Mouse (Mus musculus) splenic B cell, adult 2 months (primary cell): Measurements from ENCODE around the gene Pknox2.

ENCODE experiments used
- DNase-seq: peaks from one replicate; pipeline ENCODE4 v3.0.0-alpha.2; 2011; ENCODE audit warnings: low read depth, low spot score
- H3K27me3 ChIP-seq: 2 replicates; pipeline ENCODE4 v1.6.1; 2012; ENCODE audit warnings: mild to moderate bottlenecking, low read length, moderate library complexity, mixed read lengths; ENCODE audit not compliant: control insufficient read depth, poor library complexity, insufficient read depth, severe bottlenecking
- H3K36me3 ChIP-seq: 2 replicates; pipeline ENCODE4 v1.6.1; 2012; ENCODE audit warnings: mild to moderate bottlenecking, low read length, moderate library complexity, mixed read lengths; ENCODE audit not compliant: control insufficient read depth, poor library complexity, insufficient read depth, severe bottlenecking

Pknox2 gene

DNA sequence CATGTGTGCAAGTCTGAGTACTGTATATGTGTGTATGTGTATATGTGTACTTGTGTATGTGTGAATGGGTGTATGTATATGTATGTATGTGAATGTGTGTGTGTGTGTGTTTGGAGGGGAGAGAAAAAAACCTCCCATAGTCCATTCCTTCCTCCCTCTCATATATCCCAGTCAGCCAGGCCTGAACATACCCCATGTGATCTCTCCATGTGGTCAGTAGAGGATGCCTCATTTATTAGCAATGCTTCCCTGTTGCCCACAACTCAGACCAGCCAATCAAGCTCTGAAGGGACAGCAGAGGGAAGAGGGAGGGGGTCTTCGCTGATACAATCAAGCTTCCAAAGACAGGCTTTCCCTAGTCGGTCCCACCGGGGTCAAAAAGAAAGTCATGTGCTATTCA, 47.6 kb downstream of the Pknox2 start:
- no peak for DNase-seq
- Histone ChIP-seq H3K36me3 (no peaks in the 10 kb centered on the region), H3K27me3 (no peaks in the 10 kb centered on the region)

GRCm38 (mm10) chr9:37098600-37098999, 48.6 kb downstream of the Pknox2 start:
- DNase-seq, result no peak
- Histone ChIP-seq H3K27me3 (no peaks in the 10 kb centered on the region), H3K36me3 (no peaks in the 10 kb centered on the region)

DNA sequence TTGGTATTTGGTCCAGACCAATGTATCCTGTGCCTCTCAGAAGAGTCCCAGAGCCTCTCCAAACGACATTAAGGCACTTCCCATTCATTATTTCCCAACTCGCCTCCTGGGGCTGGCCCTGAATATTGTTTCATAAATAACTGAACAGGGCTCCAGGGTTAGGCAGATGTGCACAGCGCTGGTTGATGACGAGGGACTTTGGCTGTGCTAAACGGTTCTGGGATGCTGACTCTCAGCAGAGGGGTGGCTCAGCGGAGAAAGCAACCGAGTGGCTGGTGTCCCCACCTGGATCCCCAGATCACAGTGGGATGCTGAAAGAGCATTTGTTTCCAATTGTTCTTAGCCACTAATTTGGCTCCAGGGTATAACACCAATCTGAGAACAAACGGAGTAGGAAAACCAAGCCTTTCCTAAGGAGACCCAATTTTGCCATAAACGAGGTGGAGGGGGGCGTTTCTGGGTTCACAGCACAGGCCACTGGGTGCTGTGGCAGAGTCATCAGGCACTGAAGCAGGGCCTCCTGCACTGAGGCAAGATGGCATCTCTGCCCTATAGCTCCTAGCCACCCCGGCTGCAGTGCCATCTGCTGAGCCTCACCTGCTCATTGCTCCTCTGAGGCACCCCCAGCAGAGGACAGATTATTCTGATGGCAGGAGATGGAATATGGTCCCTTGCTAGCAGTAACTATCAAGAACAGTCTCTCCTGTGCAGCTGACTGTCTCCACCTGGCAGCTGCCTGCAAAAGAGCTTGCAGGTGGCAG, 52.8 kb downstream of the Pknox2 start:
- no peaks in the 10 kb centered on the region for H3K36me3 ChIP-seq
- no peak for DNase-seq
- no peaks in the 10 kb centered on the region for H3K27me3 ChIP-seq

- H3K27me3 ChIP-seq, result no peaks in the 10 kb centered on the region
- H3K36me3 ChIP-seq, result no peaks in the 10 kb centered on the region
- no peak for DNase-seq
These were observed 54.1 kb downstream of the Pknox2 start for GRCm38 (mm10) chr9:37093086-37093485.

DNA sequence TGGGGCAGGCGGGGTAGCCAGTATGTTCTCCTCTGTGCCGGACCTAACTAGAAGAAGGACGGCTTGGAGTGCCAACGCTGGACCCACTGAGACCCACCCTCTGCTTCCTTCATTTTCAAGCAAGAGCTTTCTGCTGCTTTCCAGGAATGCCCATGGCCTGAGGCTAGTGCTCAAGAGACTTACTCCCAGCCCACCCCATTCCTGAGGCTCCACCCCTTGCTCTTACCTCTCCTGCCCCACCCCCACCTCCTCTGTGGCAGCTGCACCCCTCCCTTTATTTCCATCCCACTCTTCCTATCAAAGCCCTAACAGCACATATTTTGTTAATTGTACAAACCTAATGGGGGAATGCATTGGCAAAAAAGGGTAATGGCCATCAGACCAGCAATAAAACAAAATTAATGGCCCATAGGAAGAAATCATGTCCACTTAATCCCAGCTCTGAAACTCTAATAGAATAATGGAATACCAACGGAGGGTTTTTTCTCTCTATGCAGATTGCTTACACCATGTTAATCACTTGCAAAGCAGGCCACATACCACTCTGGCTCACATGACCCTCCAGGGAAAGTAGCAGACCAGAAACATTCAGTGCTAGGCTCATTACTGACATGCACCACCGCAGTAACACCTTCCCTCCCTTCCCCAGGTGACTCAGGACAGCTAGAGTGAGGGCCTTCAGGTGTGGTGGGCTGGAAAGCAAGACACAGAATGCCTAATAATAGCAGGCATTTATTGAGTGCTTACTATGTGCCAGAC, 57.1 kb downstream of the Pknox2 start:
- H3K36me3 ChIP-seq, result no peaks in the 10 kb centered on the region
- DNase-seq, result no peak
- H3K27me3 ChIP-seq, result no peaks in the 10 kb centered on the region

DNA sequence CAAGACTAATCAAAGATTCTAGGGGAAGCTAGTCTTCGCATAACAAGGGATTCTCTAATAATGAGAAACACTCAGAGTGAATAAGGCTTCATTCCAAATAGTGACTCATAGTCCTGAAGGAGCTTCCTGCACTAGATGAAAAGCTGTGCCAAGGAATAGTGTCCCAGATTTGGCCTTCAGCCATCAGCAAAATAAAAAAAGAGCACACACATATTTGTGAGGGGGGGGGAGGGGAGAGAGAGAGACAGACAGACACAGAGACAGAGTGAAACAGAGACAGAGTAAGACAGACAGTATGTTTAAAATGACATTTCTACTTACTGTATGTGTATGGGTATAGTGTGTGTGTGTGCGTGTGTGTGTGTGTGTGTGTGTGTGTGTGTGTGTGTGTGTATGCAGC, 61.8 kb downstream of the Pknox2 start:
- no peaks in the 10 kb centered on the region for H3K27me3 ChIP-seq
- no peaks in the 10 kb centered on the region for H3K36me3 ChIP-seq
- DNase-seq, result no peak

DNA sequence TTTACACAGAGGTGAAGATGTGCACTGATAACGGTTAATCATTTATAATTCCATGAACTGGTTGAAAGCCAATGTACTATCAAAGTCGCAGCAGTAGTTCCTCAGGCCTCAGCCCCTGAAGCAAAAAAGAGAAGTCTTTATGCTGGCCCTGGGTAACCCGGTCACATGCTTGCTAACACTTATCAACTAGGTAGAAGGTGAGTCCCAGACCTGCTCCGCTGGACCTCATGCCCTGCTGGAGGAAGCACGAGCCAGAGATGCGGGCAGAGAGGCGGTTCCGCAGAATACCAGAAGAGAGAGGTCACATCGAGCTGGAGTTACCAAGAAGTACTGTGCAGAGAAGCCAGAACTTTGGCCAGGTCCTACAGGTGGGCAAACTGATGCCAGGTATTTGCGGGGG, 65.0 kb downstream of the Pknox2 start:
- H3K27me3 ChIP-seq, result no peaks in the 10 kb centered on the region
- no peak for DNase-seq
- H3K36me3 ChIP-seq, result no peaks in the 10 kb centered on the region

- Histone ChIP-seq H3K27me3 (no peaks in the 10 kb centered on the region), H3K36me3 (no peaks in the 10 kb centered on the region)
- DNase-seq, result no peak
These were observed 66.9 kb downstream of the Pknox2 start for GRCm38 (mm10) chr9:37080309-37080708.

DNA sequence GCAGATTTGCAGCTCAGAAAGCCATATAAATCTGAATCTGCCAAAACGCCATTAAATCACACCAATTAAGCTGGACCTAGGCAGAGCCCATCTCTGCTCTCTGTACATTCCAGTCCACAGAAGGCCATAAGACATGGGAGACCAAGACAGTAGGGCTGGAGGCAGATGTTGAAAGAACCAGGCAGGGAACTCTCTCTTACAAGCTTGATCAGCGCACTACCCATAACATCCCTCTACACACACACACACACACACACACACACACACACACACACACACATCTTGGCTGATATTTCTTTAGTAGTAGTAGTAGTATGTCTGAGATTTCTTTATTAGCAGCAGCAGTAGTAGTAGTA, 70.2 kb downstream of the Pknox2 start:
- H3K36me3 ChIP-seq, result no peaks in the 10 kb centered on the region
- no peaks in the 10 kb centered on the region for H3K27me3 ChIP-seq
- no peak for DNase-seq

DNA sequence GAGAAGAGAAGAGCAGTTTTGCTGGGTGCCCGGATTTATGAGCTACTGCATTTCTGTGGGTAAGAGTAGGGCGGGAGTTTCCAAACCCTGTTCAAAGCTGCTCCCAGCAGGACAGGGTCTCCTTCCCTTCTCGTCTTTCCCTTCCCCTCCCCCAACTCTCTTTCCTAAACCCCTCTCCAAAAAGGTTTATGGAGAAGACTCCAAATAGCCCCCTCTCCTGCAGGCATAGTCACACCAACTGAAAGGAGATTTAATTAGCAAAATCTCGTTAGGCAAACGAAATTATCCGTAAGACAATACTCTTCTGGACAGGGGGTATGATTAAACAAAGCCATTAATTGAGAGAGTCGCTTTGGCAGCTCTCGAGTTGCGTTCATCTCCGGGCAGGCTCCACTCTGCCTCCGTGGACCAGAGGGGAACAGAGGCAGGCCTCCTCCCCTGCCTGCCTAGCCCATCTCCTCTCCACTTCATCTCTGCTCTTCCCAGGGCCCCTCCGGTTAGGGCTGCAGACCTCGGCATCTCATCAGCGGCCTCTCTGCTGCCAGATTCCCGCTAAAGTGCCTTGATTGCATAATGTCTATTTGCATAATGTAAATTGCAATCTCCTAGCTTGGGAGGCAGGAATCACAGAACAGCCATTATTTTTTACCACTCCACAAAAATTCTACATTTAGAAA, 70.7 kb downstream of the Pknox2 start:
- no peak for DNase-seq
- Histone ChIP-seq H3K27me3 (no peaks in the 10 kb centered on the region), H3K36me3 (no peaks in the 10 kb centered on the region)

- Histone ChIP-seq H3K36me3 (no peaks in the 10 kb centered on the region), H3K27me3 (no peaks in the 10 kb centered on the region)
- no peak for DNase-seq
These were observed 71.3 kb downstream of the Pknox2 start for GRCm38 (mm10) chr9:37075903-37076302.

GRCm38 (mm10) chr9:37069391-37070312, 77.6 kb downstream of the Pknox2 start:
- H3K27me3 ChIP-seq, result no peaks in the 10 kb centered on the region
- no peaks in the 10 kb centered on the region for H3K36me3 ChIP-seq
- DNase-seq, result no peak

DNA sequence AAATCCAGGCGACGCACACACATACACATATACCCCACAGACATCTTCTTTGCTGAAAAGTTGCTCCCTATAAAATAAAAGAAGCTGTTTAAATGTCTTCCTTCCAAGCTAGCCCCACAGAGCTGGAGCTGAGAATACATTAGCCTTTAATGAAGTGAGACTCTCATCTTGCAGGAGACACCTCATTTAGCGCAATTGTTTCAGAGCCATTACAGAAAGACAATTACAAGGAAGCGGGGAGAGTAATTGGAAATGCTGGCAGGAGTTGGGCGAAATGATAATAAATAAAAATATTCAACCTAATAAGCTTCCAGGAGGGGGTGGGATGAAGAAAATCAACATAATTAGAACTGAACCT, 79.8 kb downstream of the Pknox2 start:
- DNase-seq, result no peak
- H3K27me3 ChIP-seq, result no peaks in the 10 kb centered on the region
- H3K36me3 ChIP-seq, result no peaks in the 10 kb centered on the region

- H3K36me3 ChIP-seq, result no peaks in the 10 kb centered on the region
- no peaks in the 10 kb centered on the region for H3K27me3 ChIP-seq
- no peak for DNase-seq
These were observed 80.3 kb downstream of the Pknox2 start for GRCm38 (mm10) chr9:37066732-37067472.
